Mouse (Mus musculus) C2C12 (cell line): ENCODE measurements around the gene Tnfrsf21.

ENCODE experiments used
- CEBPB ChIP-seq: IDR thresholded peaks from one replicate; pipeline ENCODE4 v1.6.1; 2011; ENCODE audit warnings: low read depth, mild to moderate bottlenecking, control low read depth, moderate library complexity
- CTCF ChIP-seq: IDR thresholded peaks from one replicate; pipeline ENCODE4 v1.5.1; 2011; ENCODE audit not compliant: control insufficient read depth, insufficient read depth, insufficient read length
- FOSL1 ChIP-seq: IDR thresholded peaks from one replicate; pipeline ENCODE4 v1.8.0; 2011; ENCODE audit warnings: mild to moderate bottlenecking, low read length; ENCODE audit not compliant: poor library complexity, insufficient read depth, severe bottlenecking
- MAX ChIP-seq: IDR thresholded peaks from one replicate; pipeline ENCODE4 v1.6.1; 2011; ENCODE audit warnings: mild to moderate bottlenecking, control low read depth
- MYOD1 ChIP-seq: IDR thresholded peaks from one replicate; pipeline ENCODE4 v1.6.1; 2011; ENCODE audit warnings: low read depth; ENCODE audit not compliant: control insufficient read depth, insufficient read length
- MYOG ChIP-seq: IDR thresholded peaks from one replicate; pipeline ENCODE4 v1.6.1; 2011; ENCODE audit not compliant: control insufficient read depth, insufficient read length; ENCODE audit errors: extremely low read depth
- USF1 ChIP-seq: IDR thresholded peaks from one replicate; pipeline ENCODE4 v1.6.1; 2011; ENCODE audit warnings: low read depth, mild to moderate bottlenecking, control low read depth, moderate library complexity

DNA sequence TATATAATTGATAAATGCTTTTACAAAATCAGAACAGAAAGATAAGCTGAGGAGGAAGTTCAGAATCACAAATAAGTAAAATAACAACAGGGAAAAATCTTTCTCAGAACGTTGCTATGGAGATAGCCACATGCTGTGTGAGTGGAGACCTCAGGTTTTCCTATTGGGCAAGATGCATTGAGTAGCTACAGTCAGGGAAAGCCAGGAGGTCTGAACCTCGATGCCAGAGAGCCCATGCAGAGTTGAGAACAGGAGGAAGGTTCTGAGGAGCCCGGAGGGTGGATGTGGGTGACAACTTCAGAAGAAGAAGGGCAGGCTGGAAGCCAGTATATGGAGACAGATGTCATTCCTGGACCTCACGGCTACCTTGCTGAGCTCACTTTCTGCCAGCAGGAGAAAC is 120.4 kb downstream of the Tnfrsf21 start:
- TF ChIP-seq CTCF (no peak), CEBPB (no peak), MAX (no peak), MYOG (no peak), USF1 (no peak), MYOD1 (no peak), FOSL1 (no peak)
